In genomic region chr11:11558662-11559061, GRCm38 (mm10) we compare ENCODE assay signal across 21 mouse cellular contexts.
A peak's percentile ranks its signal among the peaks of the same experiment; 100 is the strongest.
DNase-seq lines count a peak whose midpoint lies in the region; ATAC-seq lines count a peak whose summit lies in the region.
"Had no signal": no experiment of that assay in that cellular context is flagged by ENCODE, and none has a peak within 500 bp of the region (broad histone marks: within the 10 kb centered on the region; RNA-seq: fewer than 3 reads in every experiment).

No protein-coding gene starts in this region.

- peak; percentile 8 for DNase-seq in heart, adult 8-10 months (ENCODE audit: low spot score)
- DNase-seq in spleen, postnatal 36 days (ENCODE audit: low spot score in 2 of 2): peak; percentile 46 to 52
- DNase-seq in spleen, postnatal 4 days (ENCODE audit: low spot score in 2 of 2): no peak
- peak; percentile 9 for DNase-seq in brain, adult 2 months (ENCODE audit: low read depth, low spot score)
- no peak for DNase-seq in left cerebral cortex, adult 18-20 months (ENCODE audit: low spot score in 2 of 2)
- DNase-seq in cerebellum, postnatal 10 days: no peak
- DNase-seq: adrenal gland, adult 8-10 months; cerebellum, adult 2 months; heart, postnatal 14 days had no signal

- no peak overlapping the region for H3K4me2 ChIP-seq in heart, embryonic 11.5 days
- H3K4me2 ChIP-seq: embryonic facial prominence, embryonic 15.5 days; hindbrain, embryonic 14.5 days; intestine, embryonic 15.5 days; liver, embryonic 11.5 days; lung, embryonic 15.5 days; midbrain, embryonic 13.5 days had no signal

- no peak overlapping the region for H3K4me3 ChIP-seq in heart, embryonic 11.5 days (ENCODE audit: low read depth, low read length)
- H3K4me3 ChIP-seq: embryonic facial prominence, embryonic 15.5 days; forebrain, embryonic 10.5 days; heart, adult 2 months; intestine, embryonic 15.5 days; limb, embryonic 10.5 days; lung, embryonic 15.5 days; midbrain, embryonic 13.5 days had no signal

- H3K27me3 ChIP-seq in heart, embryonic 11.5 days (ENCODE audit: control insufficient read depth, insufficient read depth, low read length): no peaks in the 10 kb centered on the region
- H3K27me3 ChIP-seq: embryonic facial prominence, embryonic 15.5 days; intestine, embryonic 15.5 days; lung, embryonic 15.5 days; midbrain, embryonic 13.5 days had no signal

- H3K36me3 ChIP-seq in heart, embryonic 11.5 days (ENCODE audit: control insufficient read depth, insufficient read depth, low read length): no peaks in the 10 kb centered on the region
- H3K36me3 ChIP-seq: embryonic facial prominence, embryonic 15.5 days; forebrain, embryonic 10.5 days; intestine, embryonic 15.5 days; limb, embryonic 10.5 days; lung, embryonic 15.5 days; midbrain, embryonic 13.5 days had no signal

- H3K9ac ChIP-seq in heart, embryonic 11.5 days (ENCODE audit: low read depth, low read length): no peak overlapping the region
- H3K9ac ChIP-seq: embryonic facial prominence, embryonic 15.5 days; hindbrain, embryonic 14.5 days; intestine, embryonic 15.5 days; lung, embryonic 15.5 days; midbrain, embryonic 13.5 days had no signal

- H3K27ac ChIP-seq in heart, embryonic 11.5 days (ENCODE audit: low read depth, low read length): no peak overlapping the region
- H3K27ac ChIP-seq: embryonic facial prominence, embryonic 15.5 days; forebrain, embryonic 10.5 days; heart, adult 2 months; hindbrain, embryonic 14.5 days; intestine, embryonic 15.5 days; limb, embryonic 10.5 days; lung, embryonic 15.5 days; midbrain, embryonic 13.5 days; stomach, postnatal 0 days had no signal

- no peaks in the 10 kb centered on the region for H3K4me1 ChIP-seq in heart, embryonic 11.5 days (ENCODE audit: control insufficient read depth, insufficient read depth, low read length)
- H3K4me1 ChIP-seq: embryonic facial prominence, embryonic 15.5 days; forebrain, embryonic 10.5 days; intestine, embryonic 15.5 days; limb, embryonic 10.5 days; lung, embryonic 15.5 days; midbrain, embryonic 13.5 days had no signal

- no peaks in the 10 kb centered on the region for H3K9me3 ChIP-seq in heart, embryonic 11.5 days (replicated peaks; ENCODE audit: control insufficient read depth, low read length)
- H3K9me3 ChIP-seq: embryonic facial prominence, embryonic 15.5 days; forebrain, embryonic 10.5 days; intestine, embryonic 15.5 days; limb, embryonic 10.5 days; lung, embryonic 15.5 days; midbrain, embryonic 13.5 days had no signal

- no peak for ATAC-seq in heart, embryonic 11.5 days (replicated peaks; ENCODE audit: insufficient number of reproducible peaks, low FRiP score, low TSS enrichment)
- ATAC-seq in neutrophil, adult 5-6 weeks (ENCODE audit: extremely low read depth, insufficient number of reproducible peaks, low FRiP score, poor library complexity, severe bottlenecking): peak; percentile 42; the same call in 1 of the 2 replicates
- ATAC-seq: intestine, embryonic 15.5 days; midbrain, embryonic 13.5 days had no signal

- 63% methylated on average over 3 of the region's 3 CpGs for WGBS in heart, embryonic 11.5 days (ENCODE audit: insufficient replicate concordance)

Comparison
In these comparisons a context has a peak if more than half of its experiments do, and no peak if none do; other contexts are left out.
1. DNase-seq: peak in heart, adult 8-10 months (single experiment), spleen, postnatal 36 days (2 of 2) and brain, adult 2 months (single experiment); none in spleen, postnatal 4 days (0 of 2), left cerebral cortex, adult 18-20 months (0 of 2) and cerebellum, postnatal 10 days (0 of 2).